Mouse (Mus musculus): Measurements from ENCODE around the gene Arl4c. TPM values are rescaled to one million over a fixed set of nuclear protein-coding genes. Genes with fewer than 3 reads are reported as not detected.

The Arl4c gene
- polyA plus RNA-seq, 1 experiment from 2014 or later: 4.4 TPM

DNA sequence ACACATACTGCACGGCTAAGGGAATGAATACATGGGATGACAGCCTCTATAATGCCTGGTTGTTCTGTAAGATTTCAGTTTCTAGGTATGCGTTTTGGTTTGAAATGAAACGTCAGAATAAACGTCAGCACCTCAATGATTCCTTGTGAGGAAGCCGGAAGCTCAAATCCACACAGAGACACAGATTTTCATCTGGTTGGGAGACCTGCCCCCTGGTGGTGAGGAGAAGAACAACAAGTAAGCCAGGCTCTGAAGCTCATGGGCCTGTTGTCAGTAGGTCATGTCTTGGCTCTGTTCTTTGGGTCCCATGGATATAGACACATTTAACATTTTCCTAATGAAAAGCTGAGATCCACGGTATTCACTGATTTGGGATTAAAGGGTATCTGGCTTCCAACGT, 40.4 kb upstream of the Arl4c start:
- Histone ChIP-seq H3K27ac (replicated peaks in 1 of 2; ENCODE audit: control insufficient read depth in 1 of 2, insufficient read depth in 1 of 2, low read depth in 2 of 2, low read length in 2 of 2) (no peak overlapping the region), H3K9me3 (ENCODE audit: control insufficient read depth, low read length) (no peaks in the 10 kb centered on the region), H3K36me3 (ENCODE audit: control insufficient read depth, insufficient read depth, low read length) (no peaks in the 10 kb centered on the region), H3K27me3 (ENCODE audit: control insufficient read depth, insufficient read depth, low read length) (no peaks in the 10 kb centered on the region), H3K4me1 (ENCODE audit: control insufficient read depth in 2 of 2, insufficient read depth in 2 of 2, low read length in 2 of 2) (peaks cover 0 to 2% of the 10 kb centered on the region in 2 experiments; a peak in 1 of 4 replicates), H3K4me2 (ENCODE audit: low read length) (no peak overlapping the region), H3K4me3 (ENCODE audit: control insufficient read depth in 1 of 2, insufficient read depth in 1 of 2, low read depth in 1 of 2, low read length in 2 of 2) (no peak overlapping the region), H3K9ac (ENCODE audit: low read length) (no peak overlapping the region)
- no peak for ATAC-seq (ENCODE audit: insufficient number of reproducible peaks, insufficient read depth, low FRiP score, low read depth)
- WGBS: 42% methylated on average over 7 of the region's 7 CpGs

DNA sequence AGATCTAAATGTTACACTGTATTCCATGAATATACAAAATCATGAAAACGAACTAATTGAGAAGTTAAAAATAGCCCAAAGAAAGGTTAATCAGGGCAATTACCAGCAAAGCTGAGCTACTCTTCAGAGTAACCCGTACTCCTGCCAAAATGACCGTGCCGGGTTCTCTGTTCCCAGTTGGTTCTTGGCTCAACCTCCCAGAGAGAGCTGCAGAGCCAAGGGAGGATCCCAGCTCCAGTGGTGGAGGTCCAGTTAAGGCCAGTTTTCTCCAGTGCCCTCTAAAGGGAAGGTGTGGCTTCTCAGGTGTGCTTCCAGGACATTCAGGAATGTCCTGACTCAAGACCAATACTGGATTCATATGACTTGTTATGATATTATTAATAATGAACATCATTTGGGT, 37.5 kb upstream of the Arl4c start:
- WGBS: 72% methylated on average over 4 of the region's 4 CpGs
- H3K4me2 ChIP-seq (ENCODE audit: low read length): no peak overlapping the region
- no peak overlapping the region for H3K27ac ChIP-seq (replicated peaks in 1 of 2; ENCODE audit: control insufficient read depth in 1 of 2, insufficient read depth in 1 of 2, low read depth in 2 of 2, low read length in 2 of 2)
- no peaks in the 10 kb centered on the region for H3K27me3 ChIP-seq (ENCODE audit: control insufficient read depth, insufficient read depth, low read length)
- H3K4me1 ChIP-seq (ENCODE audit: control insufficient read depth in 2 of 2, insufficient read depth in 2 of 2, low read length in 2 of 2): no peaks in the 10 kb centered on the region
- no peaks in the 10 kb centered on the region for H3K9me3 ChIP-seq (ENCODE audit: control insufficient read depth, low read length)
- H3K36me3 ChIP-seq (ENCODE audit: control insufficient read depth, insufficient read depth, low read length): no peaks in the 10 kb centered on the region
- no peak overlapping the region for H3K9ac ChIP-seq (ENCODE audit: low read length)
- no peak overlapping the region for H3K4me3 ChIP-seq (ENCODE audit: control insufficient read depth in 1 of 2, insufficient read depth in 1 of 2, low read depth in 1 of 2, low read length in 2 of 2)
- ATAC-seq (ENCODE audit: insufficient number of reproducible peaks, insufficient read depth, low FRiP score, low read depth): no peak

DNA sequence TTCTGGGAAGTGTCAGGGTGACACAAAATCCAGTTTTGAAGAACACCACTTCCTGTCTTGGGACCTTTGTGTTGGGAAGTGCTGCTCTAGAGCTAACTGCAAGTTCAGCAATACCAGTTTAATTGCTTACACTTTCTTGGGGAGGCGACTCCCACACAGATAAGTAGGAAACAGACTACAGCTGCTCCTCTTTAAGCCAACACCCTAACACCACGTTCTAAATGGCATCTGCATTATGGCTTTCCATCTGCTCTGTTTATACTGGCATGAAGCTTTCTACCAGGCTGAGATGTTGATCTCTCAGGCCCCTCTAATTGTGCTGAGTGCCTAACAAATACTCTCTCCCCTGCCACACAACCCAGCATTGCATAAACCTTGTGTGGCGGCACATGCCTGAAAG, 36.9 kb upstream of the Arl4c start:
- ATAC-seq (ENCODE audit: insufficient number of reproducible peaks, insufficient read depth, low FRiP score, low read depth): no peak
- H3K36me3 ChIP-seq (ENCODE audit: control insufficient read depth, insufficient read depth, low read length): no peaks in the 10 kb centered on the region
- no peak overlapping the region for H3K9ac ChIP-seq (ENCODE audit: low read length)
- no peaks in the 10 kb centered on the region for H3K4me1 ChIP-seq (ENCODE audit: control insufficient read depth in 2 of 2, insufficient read depth in 2 of 2, low read length in 2 of 2)
- H3K27me3 ChIP-seq (ENCODE audit: control insufficient read depth, insufficient read depth, low read length): no peaks in the 10 kb centered on the region
- H3K4me3 ChIP-seq (ENCODE audit: control insufficient read depth in 1 of 2, insufficient read depth in 1 of 2, low read depth in 1 of 2, low read length in 2 of 2): no peak overlapping the region
- no peak overlapping the region for H3K4me2 ChIP-seq (ENCODE audit: low read length)
- H3K27ac ChIP-seq (replicated peaks in 1 of 2; ENCODE audit: control insufficient read depth in 1 of 2, insufficient read depth in 1 of 2, low read depth in 2 of 2, low read length in 2 of 2): no peak overlapping the region
- no peaks in the 10 kb centered on the region for H3K9me3 ChIP-seq (ENCODE audit: control insufficient read depth, low read length)
- 53% methylated on average over 3 of the region's 3 CpGs for whole genome bisulfite sequencing

DNA sequence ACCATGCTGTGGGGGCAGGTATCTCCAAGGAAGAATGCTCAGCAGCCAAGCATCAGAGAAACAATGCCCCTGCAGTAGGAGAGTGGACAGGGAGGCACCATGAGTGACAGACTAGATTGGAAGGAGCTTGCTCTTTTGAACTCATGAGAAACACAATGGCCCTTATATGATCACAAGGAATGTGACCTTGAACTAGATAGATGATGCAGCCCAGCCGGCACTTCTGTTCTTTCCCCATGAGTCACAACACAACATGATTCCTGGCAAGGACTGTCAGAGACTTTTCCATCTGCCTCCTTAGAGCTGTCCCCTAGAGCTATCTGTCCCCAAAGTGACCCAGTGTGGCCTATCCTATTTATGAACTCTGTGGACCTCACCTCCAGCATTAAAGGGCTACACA, 27.5 kb upstream of the Arl4c start:
- WGBS: 38% methylated on average over 1 of the region's 1 CpGs
- Histone ChIP-seq H3K9me3 (ENCODE audit: control insufficient read depth, low read length) (no peaks in the 10 kb centered on the region), H3K4me3 (ENCODE audit: control insufficient read depth in 1 of 2, insufficient read depth in 1 of 2, low read depth in 1 of 2, low read length in 2 of 2) (no peak overlapping the region), H3K36me3 (ENCODE audit: control insufficient read depth, insufficient read depth, low read length) (no peaks in the 10 kb centered on the region), H3K27ac (replicated peaks in 1 of 2; ENCODE audit: control insufficient read depth in 1 of 2, insufficient read depth in 1 of 2, low read depth in 2 of 2, low read length in 2 of 2) (no peak overlapping the region), H3K4me1 (ENCODE audit: control insufficient read depth in 2 of 2, insufficient read depth in 2 of 2, low read length in 2 of 2) (no peaks in the 10 kb centered on the region), H3K9ac (ENCODE audit: low read length) (no peak overlapping the region), H3K27me3 (ENCODE audit: control insufficient read depth, insufficient read depth, low read length) (no peaks in the 10 kb centered on the region), H3K4me2 (ENCODE audit: low read length) (no peak overlapping the region)
- ATAC-seq (ENCODE audit: insufficient number of reproducible peaks, insufficient read depth, low FRiP score, low read depth): no peak

DNA sequence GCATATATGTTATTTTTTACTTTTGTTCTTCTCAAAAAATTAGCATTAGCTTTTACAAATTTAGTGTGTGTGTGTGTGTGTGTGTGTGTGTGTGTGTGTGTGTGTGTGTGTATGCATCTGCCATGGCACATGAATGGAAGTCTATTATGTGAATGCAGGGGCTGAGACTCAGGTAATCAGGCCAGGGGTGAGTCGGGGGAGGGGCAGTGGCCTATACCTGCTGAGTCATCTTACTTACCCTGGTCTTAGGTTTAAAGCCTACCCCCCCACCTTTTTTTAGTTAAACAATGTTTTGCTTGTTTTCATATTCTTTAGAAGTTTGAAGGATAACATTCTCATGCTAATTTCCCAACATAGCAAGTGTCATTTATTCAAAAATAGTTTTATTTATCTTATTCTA, 25.3 kb upstream of the Arl4c start:
- Histone ChIP-seq H3K4me1 (ENCODE audit: control insufficient read depth in 2 of 2, insufficient read depth in 2 of 2, low read length in 2 of 2) (no peaks in the 10 kb centered on the region), H3K36me3 (ENCODE audit: control insufficient read depth, insufficient read depth, low read length) (no peaks in the 10 kb centered on the region), H3K9ac (ENCODE audit: low read length) (no peak overlapping the region), H3K9me3 (ENCODE audit: control insufficient read depth, low read length) (no peaks in the 10 kb centered on the region), H3K27me3 (ENCODE audit: control insufficient read depth, insufficient read depth, low read length) (no peaks in the 10 kb centered on the region), H3K27ac (replicated peaks in 1 of 2; ENCODE audit: control insufficient read depth in 1 of 2, insufficient read depth in 1 of 2, low read depth in 2 of 2, low read length in 2 of 2) (no peak overlapping the region), H3K4me3 (ENCODE audit: control insufficient read depth in 1 of 2, insufficient read depth in 1 of 2, low read depth in 1 of 2, low read length in 2 of 2) (no peak overlapping the region), H3K4me2 (ENCODE audit: low read length) (no peak overlapping the region)
- 87% methylated on average over 1 of the region's 1 CpGs for whole genome bisulfite sequencing
- no peak for ATAC-seq (ENCODE audit: insufficient number of reproducible peaks, insufficient read depth, low FRiP score, low read depth)

DNA sequence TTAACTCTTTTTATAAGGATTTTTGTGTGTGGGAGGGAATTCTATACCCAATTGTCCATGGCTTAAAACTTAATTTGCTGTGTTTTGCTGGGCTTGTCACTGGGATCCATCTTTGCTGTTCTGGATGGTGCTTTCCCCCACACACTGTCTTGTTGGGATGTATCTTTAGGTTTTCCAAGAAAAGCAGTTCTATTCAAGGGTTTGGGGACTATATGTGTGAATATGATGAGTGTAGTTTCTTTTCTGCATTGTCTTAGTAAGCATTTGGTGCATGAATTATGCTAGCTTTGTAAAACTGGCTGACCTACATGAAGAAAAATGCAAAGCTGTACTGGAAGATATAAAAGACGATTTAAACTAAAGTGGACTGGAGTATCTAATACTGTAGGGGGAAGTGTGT, 23.7 kb upstream of the Arl4c start:
- no peak for ATAC-seq (ENCODE audit: insufficient number of reproducible peaks, insufficient read depth, low FRiP score, low read depth)
- Histone ChIP-seq H3K9me3 (ENCODE audit: control insufficient read depth, low read length) (no peaks in the 10 kb centered on the region), H3K4me1 (ENCODE audit: control insufficient read depth in 2 of 2, insufficient read depth in 2 of 2, low read length in 2 of 2) (no peaks in the 10 kb centered on the region), H3K4me3 (ENCODE audit: control insufficient read depth in 1 of 2, insufficient read depth in 1 of 2, low read depth in 1 of 2, low read length in 2 of 2) (no peak overlapping the region), H3K36me3 (ENCODE audit: control insufficient read depth, insufficient read depth, low read length) (no peaks in the 10 kb centered on the region), H3K9ac (ENCODE audit: low read length) (no peak overlapping the region), H3K4me2 (ENCODE audit: low read length) (no peak overlapping the region), H3K27me3 (ENCODE audit: control insufficient read depth, insufficient read depth, low read length) (no peaks in the 10 kb centered on the region), H3K27ac (replicated peaks in 1 of 2; ENCODE audit: control insufficient read depth in 1 of 2, insufficient read depth in 1 of 2, low read depth in 2 of 2, low read length in 2 of 2) (no peak overlapping the region)
- WGBS: 62% methylated on average over 1 of the region's 1 CpGs

DNA sequence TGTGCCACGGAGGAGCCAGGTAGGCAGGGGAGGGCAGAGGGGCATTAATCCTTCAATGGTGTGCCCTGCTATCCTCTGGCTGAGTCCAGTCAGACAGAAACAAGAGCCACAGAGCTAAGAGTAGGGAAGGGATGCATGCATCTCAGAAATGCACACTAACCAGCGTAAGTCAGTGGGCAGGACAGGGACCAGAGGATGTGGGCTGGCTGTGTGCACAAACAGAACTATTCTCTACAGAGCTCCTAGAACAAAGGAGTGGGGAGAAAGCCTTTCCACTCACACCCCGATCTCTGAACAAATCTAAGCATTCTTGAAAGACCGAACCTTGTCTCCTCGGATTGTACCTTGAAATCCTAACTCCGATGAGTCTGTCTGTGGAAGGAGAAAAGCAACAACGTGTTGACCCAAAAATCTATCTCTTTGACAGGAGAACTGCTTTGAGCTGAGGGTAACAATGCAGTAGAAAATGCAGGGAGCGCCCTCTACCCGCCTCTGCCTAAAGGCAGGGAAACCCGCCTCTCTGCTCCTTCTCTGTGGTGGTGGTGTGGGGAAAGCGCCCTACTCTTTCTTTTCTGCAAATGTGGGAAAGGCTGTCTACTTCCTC, 18.7 kb upstream of the Arl4c start:
- Histone ChIP-seq H3K36me3 (ENCODE audit: control insufficient read depth, insufficient read depth, low read length) (no peaks in the 10 kb centered on the region), H3K4me2 (ENCODE audit: low read length) (no peak overlapping the region), H3K27me3 (ENCODE audit: control insufficient read depth, insufficient read depth, low read length) (no peaks in the 10 kb centered on the region), H3K4me3 (ENCODE audit: control insufficient read depth in 1 of 2, insufficient read depth in 1 of 2, low read depth in 1 of 2, low read length in 2 of 2) (no peak overlapping the region), H3K27ac (replicated peaks in 1 of 2; ENCODE audit: control insufficient read depth in 1 of 2, insufficient read depth in 1 of 2, low read depth in 2 of 2, low read length in 2 of 2) (no peak overlapping the region), H3K9ac (ENCODE audit: low read length) (no peak overlapping the region), H3K9me3 (ENCODE audit: control insufficient read depth, low read length) (no peaks in the 10 kb centered on the region), H3K4me1 (ENCODE audit: control insufficient read depth in 2 of 2, insufficient read depth in 2 of 2, low read length in 2 of 2) (no peaks in the 10 kb centered on the region)
- ATAC-seq (ENCODE audit: insufficient number of reproducible peaks, insufficient read depth, low FRiP score, low read depth): no peak
- 44% methylated on average over 11 of the region's 11 CpGs for whole genome bisulfite sequencing

DNA sequence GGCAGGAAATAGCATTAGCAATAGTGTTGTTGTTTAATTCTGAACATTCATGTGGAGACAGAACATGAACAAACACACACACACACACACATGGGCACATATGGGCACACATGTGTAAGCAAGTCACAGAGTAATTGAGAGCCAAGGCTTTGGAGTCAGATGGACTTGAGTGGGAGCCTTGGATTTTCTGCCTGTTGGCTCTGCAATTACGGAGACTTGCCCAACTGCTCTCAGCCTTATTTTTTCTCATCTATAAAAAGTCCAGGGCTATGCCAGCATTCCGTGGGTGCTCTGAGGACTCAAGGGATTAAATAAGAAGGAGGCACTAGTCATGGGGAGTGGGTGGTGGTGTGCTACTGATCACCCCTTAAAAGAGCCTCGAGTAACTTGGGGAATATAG, 16.5 kb upstream of the Arl4c start:
- Histone ChIP-seq H3K9ac (ENCODE audit: low read length) (no peak overlapping the region), H3K36me3 (ENCODE audit: control insufficient read depth, insufficient read depth, low read length) (no peaks in the 10 kb centered on the region), H3K27me3 (ENCODE audit: control insufficient read depth, insufficient read depth, low read length) (no peaks in the 10 kb centered on the region), H3K4me1 (ENCODE audit: control insufficient read depth in 2 of 2, insufficient read depth in 2 of 2, low read length in 2 of 2) (no peaks in the 10 kb centered on the region), H3K9me3 (ENCODE audit: control insufficient read depth, low read length) (no peaks in the 10 kb centered on the region), H3K27ac (replicated peaks in 1 of 2; ENCODE audit: control insufficient read depth in 1 of 2, insufficient read depth in 1 of 2, low read depth in 2 of 2, low read length in 2 of 2) (no peak overlapping the region), H3K4me3 (ENCODE audit: control insufficient read depth in 1 of 2, insufficient read depth in 1 of 2, low read depth in 1 of 2, low read length in 2 of 2) (no peak overlapping the region), H3K4me2 (ENCODE audit: low read length) (no peak overlapping the region)
- no peak for ATAC-seq (ENCODE audit: insufficient number of reproducible peaks, insufficient read depth, low FRiP score, low read depth)
- WGBS: 62% methylated on average over 3 of the region's 3 CpGs
